Mouse (Mus musculus) CH12.LX (cell line): ENCODE data around the gene Dnm3.

Experiments used
- POLR2AphosphoS2 ChIP-seq: IDR thresholded peaks from 2 replicates; pipeline ENCODE4 v1.6.1; 2011; ENCODE audit warnings: low read depth, low read length, improper control_type of control experiment
- RCOR1 ChIP-seq: conservative IDR thresholded peaks from 2 replicates; pipeline ENCODE4 v1.6.1; 2012; ENCODE audit warnings: low read depth, mild to moderate bottlenecking, inconsistent platforms, low read length, improper control_type of control experiment

DNA sequence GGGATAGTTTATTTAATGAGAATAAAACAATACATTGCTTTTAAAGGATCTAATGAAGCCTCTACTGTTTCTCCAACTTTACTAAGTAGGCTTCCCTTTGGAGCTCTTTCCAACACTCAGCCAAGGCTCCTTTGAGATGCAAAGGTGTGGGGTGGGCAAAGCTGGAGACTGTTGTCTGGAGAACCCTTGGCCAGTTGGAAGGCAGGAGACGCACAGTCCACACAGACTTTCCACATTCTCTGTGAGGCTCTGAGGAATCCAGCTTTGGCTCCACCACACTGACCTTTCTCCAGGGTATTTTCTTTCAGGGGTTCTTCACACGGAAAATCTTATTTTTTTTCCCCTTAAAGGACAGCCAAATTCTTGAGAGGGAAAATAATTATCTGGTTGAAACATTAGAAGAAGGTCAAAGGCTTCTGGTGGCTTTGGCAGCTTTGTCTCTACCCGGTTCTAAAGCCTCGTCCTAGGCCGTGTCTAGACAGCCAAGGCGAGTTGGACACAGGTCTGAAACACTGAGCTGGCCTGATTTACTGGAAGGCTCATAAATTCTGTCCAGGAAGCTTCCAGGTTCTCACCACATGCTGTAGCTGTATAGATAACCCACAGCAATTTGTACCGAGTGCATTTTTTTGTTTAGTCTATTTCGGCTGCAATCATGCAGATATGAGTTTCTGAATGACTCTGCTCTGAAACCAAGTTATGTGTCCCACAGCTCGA is 383.9 kb downstream of the Dnm3 start:
- TF ChIP-seq POLR2AphosphoS2 = no peak
- TF ChIP-seq RCOR1 = no peak
